Mouse (Mus musculus) kidney, adult 18-20 months (tissue): ENCODE results near the gene Gpr37l1.

ENCODE experiments used
- DNase-seq: peaks from one replicate; pipeline ENCODE4 v3.0.0; 2021

The Gpr37l1 gene

DNA sequence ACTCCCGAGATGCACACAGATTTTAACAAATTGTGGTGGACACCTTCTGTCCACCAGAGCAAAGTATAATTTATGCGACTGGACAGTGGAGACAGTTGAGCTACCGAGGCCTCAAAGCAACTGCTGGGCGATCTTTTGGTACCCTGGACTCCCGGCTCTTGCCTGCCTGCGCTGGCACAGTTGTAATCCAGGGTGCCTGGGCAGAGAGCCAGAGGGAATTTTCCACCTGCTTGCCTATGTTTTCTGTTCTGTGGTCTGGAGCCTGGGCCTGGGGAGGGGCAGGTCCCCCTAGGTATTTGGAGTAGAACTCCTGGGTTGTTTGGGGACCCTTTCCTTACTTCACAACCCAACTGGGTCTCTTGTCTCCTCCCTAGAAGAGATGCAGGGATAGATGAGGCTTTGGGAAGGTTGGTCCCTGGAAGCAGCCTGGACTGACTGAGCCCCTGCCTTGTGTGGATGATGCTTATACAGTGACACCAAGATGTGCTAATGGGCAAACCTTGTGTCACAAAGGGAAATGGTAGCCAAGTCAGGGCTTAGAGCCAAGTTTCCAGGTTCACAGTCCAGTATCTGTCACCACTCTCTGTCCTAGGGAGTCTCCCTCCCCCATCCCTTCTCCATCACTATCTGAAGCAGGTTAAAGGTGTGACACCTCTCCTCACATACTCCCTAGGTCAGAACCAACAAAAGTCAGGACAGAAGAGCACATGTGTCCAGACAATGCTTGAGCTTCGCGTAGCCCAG lies 14.6 kb upstream of the Gpr37l1 start:
- peak; percentile 85 for DNase-seq

DNA sequence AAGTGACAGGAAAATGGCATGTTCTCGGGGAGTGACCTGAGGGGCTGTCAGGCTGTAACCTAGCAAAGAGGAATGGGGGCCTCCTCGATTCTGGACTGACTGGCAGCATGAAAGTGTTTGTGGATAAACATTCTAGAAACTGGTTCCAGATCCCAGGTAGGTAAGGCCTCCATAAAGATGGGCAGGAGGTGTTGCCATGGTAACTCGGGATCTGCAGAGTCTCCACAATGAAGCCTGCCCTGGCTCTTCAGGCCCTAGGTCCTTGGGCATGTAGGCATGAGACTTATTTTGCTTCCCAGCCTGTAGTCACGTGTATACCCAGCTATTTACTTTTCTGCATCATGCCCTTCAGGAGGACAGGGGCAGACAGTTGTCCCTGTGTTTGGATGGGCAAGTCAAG lies 13.8 kb upstream of the Gpr37l1 start:
- DNase-seq, result no peak

DNA sequence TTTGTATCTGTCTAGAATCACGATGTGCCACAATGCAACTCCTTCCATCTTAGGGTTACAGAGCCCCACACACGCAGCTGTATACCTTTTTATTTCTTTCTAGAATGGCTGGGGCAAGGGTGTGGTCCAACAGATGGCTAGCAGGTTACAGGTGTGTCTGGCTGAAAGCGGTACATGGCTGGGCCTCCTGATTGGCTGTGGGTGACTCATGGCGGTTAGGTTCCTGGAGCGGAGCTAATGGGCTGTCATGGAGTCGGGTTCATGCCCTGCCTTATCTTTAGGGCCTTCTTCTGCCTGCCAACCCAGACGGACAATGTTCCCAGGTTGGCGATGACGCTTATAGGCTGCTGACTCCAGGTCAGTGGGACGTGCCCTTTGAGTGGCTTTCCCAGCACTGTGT lies 13.3 kb upstream of the Gpr37l1 start:
- no peak for DNase-seq

DNA sequence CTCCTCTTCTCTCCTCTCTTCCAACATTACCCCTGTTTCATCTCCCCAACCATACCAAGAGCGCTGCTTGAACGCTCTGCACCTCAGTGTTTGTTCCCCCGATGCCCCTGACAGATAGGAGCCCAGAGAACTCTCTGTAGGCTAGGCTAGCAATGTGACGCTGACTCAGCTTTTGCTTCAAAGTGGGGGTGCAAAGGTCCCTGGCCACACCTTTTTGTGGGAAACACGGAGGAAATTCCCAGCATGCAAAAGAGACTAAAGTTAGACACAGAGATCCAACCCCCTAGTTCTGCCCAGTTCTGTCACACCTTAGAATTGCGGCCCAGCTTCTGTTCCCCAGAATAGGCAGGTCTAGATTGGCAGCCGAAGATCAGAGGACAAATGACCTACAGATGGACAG lies 11.4 kb upstream of the Gpr37l1 start:
- peak; percentile 46 for DNase-seq

DNA sequence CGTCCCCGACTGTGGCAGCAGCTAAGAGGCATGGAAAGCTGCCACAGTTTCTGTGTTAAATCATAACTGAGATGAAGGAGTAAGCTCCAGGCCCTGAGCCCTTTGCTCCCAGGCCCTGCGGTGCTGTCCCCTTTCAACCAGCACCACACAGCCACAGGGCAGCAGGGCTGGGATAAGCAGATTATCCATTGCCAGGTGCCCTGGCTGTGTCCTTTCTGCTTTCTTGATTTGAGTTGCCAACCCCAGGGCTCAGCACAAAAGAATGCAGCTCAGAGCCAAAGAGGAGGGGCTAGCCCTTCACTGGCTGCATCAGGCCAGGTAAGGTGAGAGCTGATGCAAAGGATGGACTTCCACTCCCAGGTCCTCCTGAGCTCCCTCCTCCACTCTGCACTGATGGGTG lies 10.2 kb upstream of the Gpr37l1 start:
- peak; percentile 72 for DNase-seq

DNA sequence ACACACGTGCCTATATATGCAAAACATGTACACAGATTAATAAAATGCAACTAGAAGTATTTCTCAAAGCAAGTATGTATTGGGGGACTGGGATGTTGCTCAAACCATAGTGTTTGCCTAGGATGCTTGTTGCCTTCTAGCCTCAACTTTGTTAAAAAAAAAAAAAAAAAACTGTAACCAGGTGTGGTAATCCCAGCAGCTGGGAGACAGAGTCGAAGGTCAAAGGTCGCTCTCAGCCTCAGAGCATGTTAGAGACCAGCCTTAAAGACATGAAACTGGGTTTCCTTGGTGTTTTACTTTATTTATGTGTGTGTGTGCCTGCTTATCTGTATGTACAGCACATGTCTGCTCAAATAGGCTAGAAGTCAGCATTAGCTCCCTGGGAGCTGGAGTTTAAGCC lies 7.7 kb upstream of the Gpr37l1 start:
- DNase-seq, result no peak

DNA sequence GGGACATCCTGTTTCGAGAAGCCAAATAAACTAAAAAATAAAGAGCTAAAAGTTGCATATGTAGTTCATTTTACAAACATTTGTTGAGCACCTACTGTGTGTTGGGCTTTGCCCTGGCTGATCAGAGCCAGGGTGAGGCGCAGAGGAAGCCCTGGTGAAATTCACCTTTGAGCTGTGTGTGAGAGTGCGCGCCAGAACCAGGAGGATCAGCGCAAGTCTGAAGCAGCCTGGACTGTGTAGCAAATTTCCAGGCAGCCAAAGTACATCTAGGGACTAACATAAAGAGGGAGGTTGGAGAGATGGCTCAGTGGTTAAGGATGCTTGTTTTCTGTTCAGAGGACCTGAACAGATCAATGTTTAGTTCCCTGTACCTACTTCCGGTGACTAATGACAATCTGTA lies 5.8 kb upstream of the Gpr37l1 start:
- peak; percentile 16 for DNase-seq

DNA sequence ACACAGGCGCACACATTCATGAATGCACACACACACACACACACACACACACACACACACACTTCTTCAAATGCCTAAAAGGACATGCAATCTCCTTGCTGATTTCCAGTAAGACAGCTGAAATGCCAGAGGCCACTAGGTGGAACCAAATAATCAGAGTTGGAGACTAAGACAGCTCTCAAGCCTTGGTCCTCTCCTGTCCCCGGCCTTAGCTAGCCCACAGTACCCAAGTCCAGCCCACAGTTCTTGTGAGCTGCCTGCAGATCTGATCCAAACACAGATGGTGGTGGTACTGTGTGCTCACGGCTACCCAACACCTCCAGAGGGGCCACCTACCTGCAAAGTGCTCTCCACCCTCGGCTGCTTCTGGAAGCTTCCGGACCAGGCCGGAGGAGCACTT lies 4.5 kb upstream of the Gpr37l1 start:
- DNase-seq, result peak; percentile 70

DNA sequence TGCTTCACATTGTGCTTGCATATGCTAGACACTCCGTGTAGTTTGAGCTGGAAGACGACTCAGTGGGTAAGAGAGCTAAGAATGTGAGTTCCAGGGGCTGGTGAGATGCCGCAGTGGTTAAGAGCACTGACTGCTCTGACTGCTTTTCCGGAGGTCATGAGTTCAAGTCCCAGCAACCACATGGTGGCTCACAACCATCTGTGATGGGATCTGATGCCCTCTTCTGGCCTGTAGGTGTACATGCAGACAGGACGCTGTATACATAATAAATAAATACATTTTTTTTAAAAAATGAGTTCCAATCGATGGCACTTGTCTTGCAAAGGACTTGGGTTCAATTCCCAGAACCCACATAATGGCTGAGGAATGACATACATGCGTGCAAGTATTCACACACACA lies 3.7 kb upstream of the Gpr37l1 start:
- no peak for DNase-seq

DNA sequence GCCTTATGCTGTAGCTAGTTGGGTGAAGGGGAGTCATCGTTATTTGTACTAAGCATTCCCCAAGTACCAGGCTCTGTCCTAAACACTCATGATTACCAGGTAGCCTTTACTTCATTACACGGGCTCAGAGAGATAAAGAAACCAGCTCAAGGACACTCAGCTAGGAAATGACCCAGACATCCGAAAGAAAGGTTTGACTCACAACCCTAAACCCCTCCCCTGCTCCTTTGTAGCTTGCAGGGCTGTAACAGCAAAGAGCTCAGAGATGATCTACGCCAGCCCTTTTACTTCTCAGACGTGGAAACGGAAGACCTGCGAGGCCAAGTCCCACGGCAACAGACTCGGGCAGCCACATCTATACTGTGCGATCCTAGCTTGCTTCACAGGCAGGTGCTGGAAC lies 2.8 kb upstream of the Gpr37l1 start:
- no peak for DNase-seq

DNA sequence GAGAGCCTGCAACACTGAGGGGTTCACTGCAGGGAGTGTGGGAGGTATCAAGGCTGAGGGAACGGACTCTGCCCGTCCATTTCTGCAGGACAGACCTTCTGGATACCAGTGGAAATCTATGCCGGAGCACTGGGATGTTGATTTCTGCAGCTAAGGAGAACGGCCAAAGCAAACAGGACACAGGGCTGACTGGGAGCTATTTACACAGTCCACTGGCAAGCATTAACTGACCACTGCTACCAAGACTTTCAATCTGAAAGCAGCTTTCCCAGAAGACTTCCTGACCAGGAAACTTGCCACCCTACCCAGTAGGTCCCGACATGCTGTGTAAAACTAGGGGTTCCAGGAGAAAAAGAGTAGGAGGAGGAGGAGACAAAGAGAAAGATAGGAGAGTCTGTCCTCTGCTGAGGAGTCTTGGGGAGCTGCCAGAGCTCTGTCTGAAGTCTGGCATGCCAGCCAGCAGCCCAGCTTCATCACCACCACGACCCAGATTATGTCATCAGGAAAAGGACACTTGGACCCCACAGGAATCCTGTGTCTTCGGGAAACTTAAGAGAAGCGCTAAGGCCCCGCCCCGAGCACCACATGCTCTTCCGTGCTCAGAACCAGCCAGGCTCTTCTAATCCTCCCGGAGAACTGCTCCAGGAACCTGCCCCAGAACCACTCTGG lies 2.2 kb upstream of the Gpr37l1 start:
- DNase-seq, result peak; percentile 65

DNA sequence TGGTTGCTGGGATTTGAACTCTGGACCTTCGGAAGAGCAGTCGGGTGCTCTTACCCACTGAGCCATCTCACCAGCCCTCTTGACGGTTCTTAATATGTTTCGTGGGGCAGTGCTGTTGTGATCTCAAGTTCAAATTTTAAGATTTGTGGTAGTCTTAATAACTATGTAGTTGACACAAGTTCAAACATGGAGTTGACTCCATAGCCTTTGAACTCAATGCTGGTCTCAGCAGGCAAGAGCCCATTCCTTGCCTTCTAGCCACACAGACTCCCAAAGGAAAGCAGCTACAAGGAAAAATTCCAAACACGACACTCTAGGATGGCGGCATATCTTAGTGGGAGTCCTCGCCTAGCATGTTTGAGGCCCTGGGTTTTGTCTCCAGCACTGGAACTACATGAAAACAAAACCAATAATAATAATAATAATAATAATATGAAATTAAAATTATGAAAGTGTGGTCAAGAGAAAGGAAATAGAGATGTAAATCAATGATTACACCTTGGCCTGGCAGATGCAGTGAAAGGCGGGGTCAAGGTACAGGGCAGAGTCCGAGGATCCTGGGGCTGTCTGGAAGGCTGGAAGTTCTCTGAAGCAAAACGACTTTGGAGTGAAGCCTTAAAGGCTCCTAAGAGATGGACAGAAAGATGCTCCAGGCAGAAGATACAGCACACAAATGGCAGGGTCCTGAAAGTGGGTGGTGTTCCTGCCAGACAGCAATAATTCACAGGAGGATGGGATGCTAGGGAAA lies 1.1 kb upstream of the Gpr37l1 start:
- DNase-seq, result peak; percentile 76

DNA sequence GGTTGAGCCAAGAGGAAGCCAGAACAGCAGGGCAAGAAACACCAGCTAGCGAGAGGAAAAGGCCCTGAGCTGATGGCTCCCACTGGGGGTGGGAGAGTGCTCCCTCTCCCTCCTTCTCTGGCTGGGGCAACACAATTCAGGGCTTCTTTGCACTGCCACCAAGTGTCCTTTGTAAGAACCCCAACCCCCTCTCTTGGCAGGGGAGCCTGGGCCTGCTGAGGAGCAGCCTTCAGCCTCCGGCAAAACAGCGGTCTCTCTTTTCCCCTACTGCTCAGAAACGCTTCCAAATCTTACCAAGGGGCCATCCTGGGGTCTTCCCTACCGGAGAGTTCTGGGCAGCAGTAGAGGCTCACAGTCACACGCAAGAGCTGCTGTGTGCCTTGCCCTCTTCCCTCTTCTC lies 4.8 kb downstream of the Gpr37l1 start:
- DNase-seq, result no peak

DNA sequence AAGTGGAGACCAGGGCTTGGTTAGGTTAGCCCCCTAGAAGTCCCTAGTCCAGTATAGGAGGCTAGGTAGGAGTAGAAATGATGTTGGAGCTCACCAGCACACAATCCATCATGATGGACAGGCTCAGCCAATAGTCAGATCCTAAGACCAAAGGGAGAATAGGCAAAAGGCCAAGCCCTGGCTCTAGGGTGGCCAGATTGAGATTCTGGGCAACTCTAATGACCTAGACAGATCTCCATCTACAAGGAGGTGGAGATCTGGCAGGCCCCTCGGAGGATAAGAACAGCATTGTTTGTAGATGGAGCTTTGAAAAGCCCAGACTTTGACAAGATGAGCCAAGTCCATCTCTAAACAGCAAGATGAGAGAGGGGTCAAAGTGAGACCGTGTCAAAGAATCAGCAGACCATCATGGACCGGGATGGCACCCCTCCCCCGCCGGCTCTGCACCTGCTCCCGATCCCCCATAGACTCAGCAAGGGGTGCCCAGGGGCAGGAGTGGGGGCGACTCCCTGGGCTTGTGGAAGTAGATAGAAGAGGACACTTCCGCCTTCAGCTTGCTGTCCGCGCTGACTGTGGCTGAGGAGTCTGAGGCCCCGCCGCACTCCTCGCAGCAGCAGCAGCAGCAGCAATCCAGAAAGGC lies 7.0 kb downstream of the Gpr37l1 start:
- no peak for DNase-seq

DNA sequence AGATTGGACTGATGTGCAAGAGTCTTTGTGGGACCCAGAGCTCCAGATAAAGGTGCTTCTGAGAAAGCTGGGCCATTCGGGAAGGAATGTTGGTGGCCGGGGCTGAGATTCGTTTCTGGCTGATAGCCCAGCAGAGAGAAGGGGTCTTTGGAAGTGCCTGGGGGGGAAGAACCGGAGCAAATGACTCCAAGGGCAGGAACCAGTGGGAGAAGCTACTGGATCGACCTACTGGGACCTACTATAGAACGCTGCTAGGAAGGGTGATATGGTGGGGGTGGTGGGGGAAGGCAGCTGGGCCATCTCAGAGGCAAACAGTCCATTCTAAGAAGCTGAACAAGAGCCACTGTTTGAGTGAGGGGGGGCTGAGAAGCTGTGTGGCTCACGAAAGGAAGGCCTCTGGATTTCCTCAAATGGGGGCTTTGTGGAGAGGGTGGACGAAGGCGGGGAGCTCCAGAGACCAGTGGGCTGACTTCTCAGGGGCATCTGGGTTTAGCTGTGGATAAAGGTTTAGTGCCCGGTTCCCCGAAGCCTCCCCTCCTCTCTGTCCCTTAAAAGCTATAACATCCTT lies 7.8 kb downstream of the Gpr37l1 start:
- DNase-seq, result no peak

DNA sequence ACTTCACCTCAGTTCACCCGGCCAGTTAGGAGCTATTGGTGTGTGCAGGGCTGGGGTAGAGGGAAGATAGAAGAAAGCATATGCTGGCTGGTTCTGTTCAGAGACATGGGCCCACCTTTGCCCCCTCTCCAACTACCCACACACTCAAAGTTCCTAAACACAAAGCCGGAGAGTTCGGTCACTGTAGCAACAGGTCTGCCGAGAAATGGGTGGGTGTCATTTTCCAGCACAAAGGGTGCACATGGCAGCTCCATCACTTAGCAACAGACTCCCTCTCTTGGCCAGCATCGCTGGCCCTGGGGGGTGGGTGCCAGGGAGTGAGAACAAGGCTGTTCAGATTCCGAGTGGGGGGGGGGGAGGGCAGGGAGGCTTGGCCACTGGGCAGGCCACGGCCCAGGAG lies 8.4 kb downstream of the Gpr37l1 start:
- no peak for DNase-seq

DNA sequence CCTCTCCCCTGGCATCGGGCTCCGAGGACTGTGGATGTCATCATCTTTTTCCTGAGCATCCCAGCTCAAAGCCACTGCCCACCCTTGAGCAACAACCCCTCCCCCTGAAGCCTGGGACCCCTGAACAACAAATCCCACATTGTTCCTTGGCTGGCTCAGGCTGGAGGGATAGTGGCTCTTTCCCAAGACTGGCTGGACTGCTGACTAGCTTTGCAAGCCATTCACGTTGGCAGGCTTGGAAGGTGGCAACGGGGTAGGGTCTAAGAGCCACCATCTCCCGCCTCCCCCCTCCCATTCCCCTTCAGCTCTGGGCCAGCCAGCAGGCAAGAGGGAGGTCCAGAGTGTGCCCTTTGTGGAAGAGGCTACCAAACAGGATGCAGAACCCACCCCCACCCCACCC lies 8.8 kb downstream of the Gpr37l1 start:
- no peak for DNase-seq

DNA sequence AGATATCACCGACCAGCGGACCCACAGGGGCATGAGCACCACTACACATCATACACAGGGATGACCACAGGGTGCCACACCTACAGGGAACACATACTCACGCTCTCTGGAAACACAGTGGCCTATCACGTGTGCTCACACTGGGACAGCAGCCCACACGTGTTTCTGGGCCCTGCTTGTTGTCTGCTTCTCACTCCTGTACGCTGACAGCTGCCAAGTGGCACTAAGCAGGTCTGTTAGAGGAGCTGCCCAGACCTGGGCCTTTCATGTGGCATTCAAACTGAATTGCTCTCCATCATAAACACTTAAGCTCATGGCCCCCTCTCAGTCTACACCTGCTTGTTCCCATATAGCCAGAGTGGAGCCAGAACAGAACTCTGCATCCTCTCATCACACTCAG lies 11.2 kb downstream of the Gpr37l1 start:
- DNase-seq, result no peak

DNA sequence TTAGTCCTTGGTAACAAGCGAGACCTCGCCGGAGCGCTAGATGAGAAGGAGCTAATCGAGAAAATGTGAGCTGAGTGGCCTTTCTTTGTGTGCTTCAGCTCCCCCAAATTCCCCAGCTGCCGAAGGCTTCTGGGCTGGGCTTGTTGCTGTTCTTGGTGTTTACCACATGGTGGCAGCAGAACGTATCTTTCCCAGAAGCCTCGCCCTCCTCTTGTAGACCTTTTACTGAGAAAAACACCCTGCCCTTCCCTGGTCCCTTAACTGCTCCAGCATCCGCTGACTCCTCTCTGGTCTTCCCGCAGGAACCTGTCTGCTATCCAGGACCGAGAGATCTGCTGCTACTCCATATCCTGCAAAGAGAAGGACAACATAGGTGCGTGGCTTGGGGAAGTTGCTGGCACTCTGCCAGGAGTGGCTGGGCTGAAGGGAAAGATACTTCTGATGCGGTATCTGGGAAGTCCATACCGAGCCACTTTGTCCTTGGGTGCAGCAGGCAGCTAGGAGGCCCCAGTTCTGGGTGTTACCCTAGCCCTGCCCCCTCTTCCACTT lies 13.0 kb downstream of the Gpr37l1 start:
- peak; percentile 83 for DNase-seq

DNA sequence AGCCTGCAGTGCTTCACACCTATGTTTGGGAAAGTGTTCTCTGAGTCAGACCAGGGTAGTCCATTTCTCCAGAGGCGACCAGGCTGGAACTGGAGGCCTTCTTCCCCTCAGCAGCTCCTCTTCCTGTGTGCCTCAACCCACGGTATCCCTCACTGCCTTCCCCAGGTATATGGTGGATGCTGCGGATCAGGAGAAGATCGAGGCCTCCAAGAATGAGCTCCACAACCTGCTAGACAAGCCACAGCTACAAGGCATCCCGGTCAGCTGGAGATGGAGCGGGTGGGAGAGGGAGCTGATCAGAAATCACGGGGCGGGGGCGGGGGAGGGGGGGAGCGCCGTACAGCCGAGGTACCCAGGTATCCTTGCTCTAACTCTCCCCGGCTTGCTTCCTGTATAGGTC lies 13.5 kb downstream of the Gpr37l1 start:
- DNase-seq, result no peak

DNA sequence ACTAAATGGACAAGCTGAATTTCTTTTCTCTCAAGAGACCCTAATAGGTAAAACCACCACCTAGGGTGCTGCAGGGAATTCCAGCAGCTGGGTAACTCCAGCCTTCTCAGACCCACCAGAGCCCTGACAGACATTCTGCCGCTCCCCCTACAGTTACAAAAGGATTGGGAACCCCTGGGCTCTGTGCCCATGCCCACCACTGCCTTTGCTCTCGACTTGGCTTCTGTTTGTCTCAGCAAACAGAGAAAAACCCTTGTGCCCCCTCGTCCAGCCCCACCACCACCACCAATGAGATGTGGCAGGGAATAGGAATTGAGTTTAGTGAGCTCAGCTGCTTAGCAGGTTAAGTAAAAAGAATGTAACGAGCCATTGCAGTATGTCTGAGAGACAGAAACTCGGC lies 18.5 kb downstream of the Gpr37l1 start:
- DNase-seq, result no peak

DNA sequence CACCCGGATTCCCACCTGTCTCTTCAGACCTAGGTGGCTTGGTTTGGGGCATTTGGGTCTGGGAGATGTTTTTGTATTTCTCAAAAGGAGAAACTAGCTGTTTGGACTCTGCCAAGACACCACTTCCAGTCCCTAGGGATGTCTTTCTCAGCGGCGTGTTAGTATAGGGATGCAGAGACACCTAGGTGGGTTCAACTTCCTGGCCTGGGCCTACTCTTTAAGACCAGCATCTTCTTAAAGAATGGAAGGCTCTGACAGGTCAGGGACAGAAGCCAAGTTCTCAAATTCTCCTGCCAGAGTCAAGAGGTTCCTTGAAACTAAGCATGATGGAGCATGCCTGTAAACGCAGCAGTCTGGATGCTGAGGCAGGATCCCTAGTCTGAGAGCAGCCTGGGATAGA lies 19.0 kb downstream of the Gpr37l1 start:
- no peak for DNase-seq

DNA sequence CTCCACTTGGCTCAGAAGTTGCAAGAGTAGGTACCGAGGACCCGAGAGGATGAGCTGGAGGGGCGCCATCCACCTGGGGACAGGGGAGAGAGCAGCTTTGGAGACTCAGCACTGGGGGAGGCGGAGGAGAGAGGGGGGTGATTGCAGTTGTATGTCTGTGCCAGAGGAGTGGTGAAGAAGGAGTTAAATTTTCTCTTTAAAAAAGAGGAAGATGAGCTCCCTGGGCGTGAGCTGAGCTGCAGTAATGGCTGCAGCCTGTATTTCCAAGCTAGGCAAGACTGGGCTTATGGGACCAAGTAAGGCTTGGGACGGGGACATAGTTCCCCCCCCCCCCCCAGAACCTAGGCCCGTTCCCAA lies 19.8 kb downstream of the Gpr37l1 start:
- no peak for DNase-seq
